Mouse (Mus musculus): Measurements from ENCODE around the gene Gm10031. TPM values are rescaled to one million over a fixed set of nuclear protein-coding genes. Genes with fewer than 3 reads are reported as not detected.
A peak's percentile ranks its signal among the peaks of the same experiment; 100 is the strongest.
"Not testable (repeated sequence)": the region's sequence is repeated elsewhere in the genome, so short reads cannot be mapped to it uniquely, and the experiment has no call there.

The Gm10031 gene
- polyA plus RNA-seq (2012; rRNA removed): 6.0 and 7.0 TPM in 2 replicates
- polyA plus RNA-seq (2014; fragmentation: Nextera tagmentation; extraction: Ambion mirVana): 0.32 and 0.73 TPM in 2 replicates

GRCm38 (mm10) chr1:156523842-156524241 lies at the start of gene Gm10031:
TSS of gene Gm10031 (plus strand) at chr1:156524012.
- peak; percentile 77 for ATAC-seq (ENCODE audit: low FRiP score, low read depth)
- H3K36me3 ChIP-seq (ENCODE audit: control insufficient read depth, insufficient read depth, low read length); H3K27me3 ChIP-seq (ENCODE audit: control insufficient read depth, insufficient read depth, low read length); H3K9me3 ChIP-seq (ENCODE audit: control insufficient read depth, low read length); DNase-seq (ENCODE audit: low spot score); H3K4me3 ChIP-seq (replicated peaks; ENCODE audit: low read length); H3K27ac ChIP-seq (replicated peaks; ENCODE audit: low read depth, low read length); H3K4me1 ChIP-seq (ENCODE audit: control insufficient read depth, insufficient read depth, low read length); H3K9ac ChIP-seq (ENCODE audit: low read depth, low read length, severe bottlenecking); H3K4me2 ChIP-seq (replicated peaks; ENCODE audit: low read depth, low read length, severe bottlenecking): not testable (repeated sequence)
- WGBS: 86% methylated on average over 18 of the region's 22 CpGs

GRCm38 (mm10) chr1:156474854-156475253 lies 49.0 kb upstream of the Gm10031 start:
- Histone ChIP-seq H3K27me3 (ENCODE audit: control insufficient read depth, insufficient read depth, low read length) (no peaks in the 10 kb centered on the region), H3K4me1 (ENCODE audit: control insufficient read depth, insufficient read depth, low read length) (peaks cover 7% of the 10 kb centered on the region), H3K27ac (replicated peaks; ENCODE audit: low read depth, low read length) (no peak overlapping the region), H3K4me2 (replicated peaks; ENCODE audit: low read depth, low read length, severe bottlenecking) (no peak overlapping the region), H3K4me3 (replicated peaks; ENCODE audit: low read length) (no peak overlapping the region), H3K9me3 (ENCODE audit: control insufficient read depth, low read length) (no peaks in the 10 kb centered on the region), H3K36me3 (ENCODE audit: control insufficient read depth, insufficient read depth, low read length) (no peaks in the 10 kb centered on the region), H3K9ac (ENCODE audit: low read depth, low read length, severe bottlenecking) (no peak overlapping the region)
- 56% methylated on average over 3 of the region's 3 CpGs for WGBS
- no peak for TF ChIP-seq POLR2A (IDR thresholded peaks at IDR 0.05; ENCODE audit: borderline replicate concordance, extremely low read depth, insufficient read depth, insufficient read length)
- ATAC-seq (ENCODE audit: low FRiP score, low read depth) (no peak), DNase-seq (ENCODE audit: low spot score) (no peak)

- Histone ChIP-seq H3K27me3 (ENCODE audit: control insufficient read depth, insufficient read depth, low read length) (no peaks in the 10 kb centered on the region), H3K4me1 (ENCODE audit: control insufficient read depth, insufficient read depth, low read length) (peaks cover 7% of the 10 kb centered on the region), H3K4me2 (replicated peaks; ENCODE audit: low read depth, low read length, severe bottlenecking) (no peak overlapping the region), H3K4me3 (replicated peaks; ENCODE audit: low read length) (no peak overlapping the region), H3K9ac (ENCODE audit: low read depth, low read length, severe bottlenecking) (no peak overlapping the region), H3K27ac (replicated peaks; ENCODE audit: low read depth, low read length) (no peak overlapping the region), H3K9me3 (ENCODE audit: control insufficient read depth, low read length) (no peaks in the 10 kb centered on the region), H3K36me3 (ENCODE audit: control insufficient read depth, insufficient read depth, low read length) (no peaks in the 10 kb centered on the region)
- no peak for TF ChIP-seq POLR2A (IDR thresholded peaks at IDR 0.05; ENCODE audit: borderline replicate concordance, extremely low read depth, insufficient read depth, insufficient read length)
- no peak for ATAC-seq (ENCODE audit: low FRiP score, low read depth)
- DNase-seq (ENCODE audit: low spot score): no peak
- 43% methylated on average over 2 of the region's 2 CpGs for WGBS
Measured at GRCm38 (mm10) chr1:156476016-156476415, 47.8 kb upstream of the Gm10031 start.

- no peaks in the 10 kb centered on the region for H3K9me3 ChIP-seq (ENCODE audit: control insufficient read depth, low read length)
- H3K9ac ChIP-seq (ENCODE audit: low read depth, low read length, severe bottlenecking): no peak overlapping the region
- H3K27me3 ChIP-seq (ENCODE audit: control insufficient read depth, insufficient read depth, low read length): no peaks in the 10 kb centered on the region
- H3K4me1 ChIP-seq (ENCODE audit: control insufficient read depth, insufficient read depth, low read length): peaks cover 7% of the 10 kb centered on the region
- no peak overlapping the region for H3K4me3 ChIP-seq (replicated peaks; ENCODE audit: low read length)
- no peak for DNase-seq (ENCODE audit: low spot score)
- no peak for TF ChIP-seq POLR2A (IDR thresholded peaks at IDR 0.05; ENCODE audit: borderline replicate concordance, extremely low read depth, insufficient read depth, insufficient read length)
- ATAC-seq (ENCODE audit: low FRiP score, low read depth): no peak
- 46% methylated on average over 7 of the region's 7 CpGs for WGBS
- no peaks in the 10 kb centered on the region for H3K36me3 ChIP-seq (ENCODE audit: control insufficient read depth, insufficient read depth, low read length)
- H3K4me2 ChIP-seq (replicated peaks; ENCODE audit: low read depth, low read length, severe bottlenecking): no peak overlapping the region
- no peak overlapping the region for H3K27ac ChIP-seq (replicated peaks; ENCODE audit: low read depth, low read length)
Measured at GRCm38 (mm10) chr1:156476535-156476934, 47.3 kb upstream of the Gm10031 start.

GRCm38 (mm10) chr1:156481826-156482225 lies 42.0 kb upstream of the Gm10031 start:
- H3K27ac ChIP-seq (replicated peaks; ENCODE audit: low read depth, low read length): no peak overlapping the region
- TF ChIP-seq POLR2A (IDR thresholded peaks at IDR 0.05; ENCODE audit: borderline replicate concordance, extremely low read depth, insufficient read depth, insufficient read length): no peak

GRCm38 (mm10) chr1:156487498-156487897 lies 36.3 kb upstream of the Gm10031 start:
- Histone ChIP-seq H3K36me3 (ENCODE audit: control insufficient read depth, insufficient read depth, low read length) (no peaks in the 10 kb centered on the region), H3K9me3 (ENCODE audit: control insufficient read depth, low read length) (no peaks in the 10 kb centered on the region), H3K9ac (ENCODE audit: low read depth, low read length, severe bottlenecking) (no peak overlapping the region), H3K4me1 (ENCODE audit: control insufficient read depth, insufficient read depth, low read length) (no peaks in the 10 kb centered on the region), H3K4me3 (replicated peaks; ENCODE audit: low read length) (no peak overlapping the region), H3K4me2 (replicated peaks; ENCODE audit: low read depth, low read length, severe bottlenecking) (no peak overlapping the region), H3K27me3 (ENCODE audit: control insufficient read depth, insufficient read depth, low read length) (no peaks in the 10 kb centered on the region), H3K27ac (replicated peaks; ENCODE audit: low read depth, low read length) (no peak overlapping the region)
- no peak for ATAC-seq (ENCODE audit: low FRiP score, low read depth)
- TF ChIP-seq POLR2A (IDR thresholded peaks at IDR 0.05; ENCODE audit: borderline replicate concordance, extremely low read depth, insufficient read depth, insufficient read length): no peak
- 93% methylated on average over 7 of the region's 7 CpGs for WGBS
- no peak for DNase-seq (ENCODE audit: low spot score)

More at GRCm38 (mm10) chr1:156481826-156482225, 42.0 kb upstream of the Gm10031 start:
- H3K4me3 ChIP-seq (replicated peaks; ENCODE audit: low read length): no peak overlapping the region
- DNase-seq (ENCODE audit: low spot score) (no peak), ATAC-seq (ENCODE audit: low FRiP score, low read depth) (no peak)
- no peak overlapping the region for H3K9ac ChIP-seq (ENCODE audit: low read depth, low read length, severe bottlenecking)
- no peaks in the 10 kb centered on the region for H3K27me3 ChIP-seq (ENCODE audit: control insufficient read depth, insufficient read depth, low read length)
- no peaks in the 10 kb centered on the region for H3K9me3 ChIP-seq (ENCODE audit: control insufficient read depth, low read length)
- 82% methylated on average over 3 of the region's 3 CpGs for WGBS
- H3K4me1 ChIP-seq (ENCODE audit: control insufficient read depth, insufficient read depth, low read length): no peaks in the 10 kb centered on the region
- H3K4me2 ChIP-seq (replicated peaks; ENCODE audit: low read depth, low read length, severe bottlenecking): no peak overlapping the region
- H3K36me3 ChIP-seq (ENCODE audit: control insufficient read depth, insufficient read depth, low read length): no peaks in the 10 kb centered on the region

Data from limb, embryonic 14.5 days (tissue).